27 mouse cellular contexts compared by ENCODE assay signal in genomic region chr2:170144343-170144742, GRCm38 (mm10). TPM values are rescaled to one million over a fixed set of nuclear protein-coding genes. Genes with fewer than 3 reads are reported as not detected.
DNase-seq lines count a peak whose midpoint lies in the region; ATAC-seq and TF ChIP-seq lines count a peak whose summit lies in the region.
"Had no signal": no experiment of that assay in that cellular context is flagged by ENCODE, and none has a peak within 500 bp of the region (broad histone marks: within the 10 kb centered on the region; RNA-seq: fewer than 3 reads in every experiment).

No protein-coding gene starts in this region.

- H3K79me2 ChIP-seq in MEL (ENCODE audit: control insufficient read depth, insufficient read depth, low read length, poor library complexity), result peaks cover 52% of the 10 kb centered on the region

- H3K4me3 ChIP-seq in kidney, postnatal 0 days (replicated peaks; ENCODE audit: low read depth, low read length), result no peak overlapping the region
- no peak overlapping the region for H3K4me3 ChIP-seq in lung, embryonic 14.5 days (ENCODE audit: low read depth, low read length)
- H3K4me3 ChIP-seq in lung, adult 2 months (replicated peaks; ENCODE audit: extremely low read depth, low read depth, low read length), result no peak overlapping the region
- H3K4me3 ChIP-seq in MEL (ENCODE audit: control insufficient read depth in 1 of 2, insufficient read depth in 1 of 2, low read depth in 2 of 2, low read length in 2 of 2), result no peak overlapping the region
- H3K4me3 ChIP-seq in forebrain, embryonic 16.5 days (replicated peaks; ENCODE audit: low read length), result no peak overlapping the region
- H3K4me3 ChIP-seq: embryonic facial prominence, embryonic 12.5 days; embryonic facial prominence, embryonic 15.5 days; heart, embryonic 12.5 days; heart, embryonic 15.5 days had no signal

- no peak overlapping the region for H3K9ac ChIP-seq in kidney, postnatal 0 days (ENCODE audit: low read depth, low read length)
- H3K9ac ChIP-seq in lung, embryonic 14.5 days, result no peak overlapping the region
- no peak overlapping the region for H3K9ac ChIP-seq in MEL (ENCODE audit: control insufficient read depth, low read depth, low read length, poor library complexity, severe bottlenecking)
- H3K9ac ChIP-seq in forebrain, embryonic 16.5 days (replicated peaks; ENCODE audit: low read depth, low read length), result no peak overlapping the region
- H3K9ac ChIP-seq: embryonic facial prominence, embryonic 12.5 days; embryonic facial prominence, embryonic 15.5 days; heart, embryonic 12.5 days; heart, embryonic 15.5 days; hindbrain, embryonic 14.5 days had no signal

- H3K27ac ChIP-seq in kidney, postnatal 0 days, result no peak overlapping the region
- H3K27ac ChIP-seq in lung, embryonic 14.5 days (ENCODE audit: low read depth), result peak overlapping the region; percentile 30; the same call in 1 of the 2 replicates
- peak overlapping the region; percentile 36 for H3K27ac ChIP-seq in MEL (ENCODE audit: control insufficient read depth, low read depth, low read length)
- no peak overlapping the region for H3K27ac ChIP-seq in forebrain, embryonic 16.5 days (ENCODE audit: low read length)
- H3K27ac ChIP-seq: embryonic facial prominence, embryonic 12.5 days; embryonic facial prominence, embryonic 15.5 days; heart, embryonic 15.5 days; hindbrain, embryonic 14.5 days; hindbrain, postnatal 0 days had no signal

- H3K9me3 ChIP-seq in kidney, postnatal 0 days (replicated peaks; ENCODE audit: low read length), result no peaks in the 10 kb centered on the region
- no peaks in the 10 kb centered on the region for H3K9me3 ChIP-seq in lung, embryonic 14.5 days (ENCODE audit: low read depth, low read length)
- H3K9me3 ChIP-seq in MEL (replicated peaks; ENCODE audit: insufficient read depth, low read length), result no peaks in the 10 kb centered on the region
- H3K9me3 ChIP-seq in forebrain, embryonic 16.5 days (ENCODE audit: control insufficient read depth, low read length), result no peaks in the 10 kb centered on the region
- H3K9me3 ChIP-seq: embryonic facial prominence, embryonic 12.5 days; embryonic facial prominence, embryonic 15.5 days; heart, embryonic 12.5 days; heart, embryonic 15.5 days had no signal

- no peaks in the 10 kb centered on the region for H3K27me3 ChIP-seq in kidney, postnatal 0 days (ENCODE audit: insufficient read depth, low read length)
- no peaks in the 10 kb centered on the region for H3K27me3 ChIP-seq in lung, embryonic 14.5 days (ENCODE audit: insufficient read depth, low read length)
- no peaks in the 10 kb centered on the region for H3K27me3 ChIP-seq in MEL (ENCODE audit: control insufficient read depth in 1 of 2, insufficient read depth in 2 of 2, low read length in 2 of 2)
- no peaks in the 10 kb centered on the region for H3K27me3 ChIP-seq in forebrain, embryonic 16.5 days (replicated peaks; ENCODE audit: control insufficient read depth, insufficient read depth, low read length)
- H3K27me3 ChIP-seq: embryonic facial prominence, embryonic 12.5 days; embryonic facial prominence, embryonic 15.5 days; heart, embryonic 12.5 days; heart, embryonic 15.5 days; Patski had no signal

- WGBS in kidney, postnatal 0 days, result 78% methylated on average over 10 of the region's 10 CpGs
- WGBS in lung, embryonic 14.5 days, result 60% methylated on average over 10 of the region's 10 CpGs
- WGBS in lung, adult 2 months, result 79% methylated on average over 10 of the region's 10 CpGs
- WGBS in forebrain, embryonic 16.5 days, result 88% methylated on average over 10 of the region's 10 CpGs

- peak; percentile 30 for DNase-seq in kidney, postnatal 0 days (ENCODE audit: low spot score)
- no peak for DNase-seq in kidney, adult 11 months
- DNase-seq in lung, embryonic 14.5 days, result peak; percentile 31
- DNase-seq in lung, adult 2 months, result no peak
- peak; percentile 40 for DNase-seq in MEL (ENCODE audit: low read depth, low spot score)
- DNase-seq in MEL-GATA-1-ER (ENCODE audit: extremely low read depth, low read depth), result peak; percentile 27
- no peak for DNase-seq in left cerebral cortex, adult 18-20 months (ENCODE audit: low spot score in 2 of 2)
- DNase-seq: adrenal gland, postnatal 10 days; adrenal gland, postnatal 36 days; cerebellum, adult 18-20 months; cerebellum, adult 9-10 months; cerebellum, postnatal 14 days; gastrocnemius, postnatal 10 days; gastrocnemius, postnatal 36 days; heart, adult 11 months; heart, postnatal 10 days; heart, postnatal 4 days had no signal

- no peak for TF ChIP-seq POLR2A in lung, adult 2 months (IDR thresholded peaks at IDR 0.05; ENCODE audit: borderline replicate concordance, extremely low read depth, low read depth, low read length)
- TF ChIP-seq POLR2A in MEL (IDR thresholded peaks at IDR 0.05; ENCODE audit: control insufficient read depth in 1 of 2, insufficient read depth in 1 of 2, low read depth in 1 of 2, low read length in 2 of 2, poor library complexity in 1 of 2), result no peak

- ATAC-seq in kidney, postnatal 0 days (replicated peaks; ENCODE audit: low FRiP score, low read depth), result no peak
- peak; percentile 10; the same call in 1 of the 2 replicates for ATAC-seq in lung, embryonic 14.5 days (ENCODE audit: insufficient read depth)
- no peak for ATAC-seq in forebrain, embryonic 16.5 days
- ATAC-seq: CD4-positive, CD25-positive, alpha-beta regulatory T cell, adult 4 months; forebrain, embryonic 14.5 days; hindbrain, postnatal 0 days; Patski had no signal

- H3K4me2 ChIP-seq in kidney, postnatal 0 days (ENCODE audit: low read length), result no peak overlapping the region
- H3K4me2 ChIP-seq in lung, embryonic 14.5 days, result no peak overlapping the region
- no peak overlapping the region for H3K4me2 ChIP-seq in forebrain, embryonic 16.5 days (ENCODE audit: low read length)
- H3K4me2 ChIP-seq: embryonic facial prominence, embryonic 12.5 days; embryonic facial prominence, embryonic 15.5 days; heart, embryonic 12.5 days; heart, embryonic 15.5 days; hindbrain, embryonic 14.5 days had no signal

- peak in 1 of 2 experiments; percentile 47; a peak in 1 of 4 replicates for TF ChIP-seq EP300 in MEL (IDR thresholded peaks at IDR 0.05; ENCODE audit: low read depth in 1 of 2, low read length in 2 of 2)

- no peak for TF ChIP-seq CTCF in kidney, postnatal 0 days (IDR thresholded peaks at IDR 0.05; ENCODE audit: low read depth)
- no peak for TF ChIP-seq CTCF in lung, embryonic 14.5 days (IDR thresholded peaks at IDR 0.05; ENCODE audit: low read depth)
- no peak for TF ChIP-seq CTCF in lung, adult 2 months (IDR thresholded peaks at IDR 0.05; ENCODE audit: insufficient read depth, low read length)
- no peak for TF ChIP-seq CTCF in MEL (IDR thresholded peaks at IDR 0.05 in 2 of 3, conservative IDR thresholded peaks at IDR 0.05 in 1 of 3; ENCODE audit: control insufficient read depth in 1 of 3, insufficient read depth in 1 of 3, low read depth in 2 of 3, low read length in 3 of 3, poor library complexity in 1 of 3, severe bottlenecking in 1 of 3)

- no peaks in the 10 kb centered on the region for H3K4me1 ChIP-seq in kidney, postnatal 0 days (replicated peaks; ENCODE audit: insufficient read depth, low read length)
- peaks cover 17% of the 10 kb centered on the region; the same call in 1 of the 2 replicates for H3K4me1 ChIP-seq in lung, embryonic 14.5 days (ENCODE audit: insufficient read depth)
- H3K4me1 ChIP-seq in lung, adult 2 months (ENCODE audit: control insufficient read depth, insufficient read depth, low read length), result peaks cover 10% of the 10 kb centered on the region
- H3K4me1 ChIP-seq in MEL (ENCODE audit: control insufficient read depth in 1 of 2, insufficient read depth in 2 of 2, low read length in 2 of 2), result peaks cover 22 to 25% of the 10 kb centered on the region in 2 experiments
- no peaks in the 10 kb centered on the region for H3K4me1 ChIP-seq in forebrain, embryonic 16.5 days (replicated peaks; ENCODE audit: control insufficient read depth, insufficient read depth, low read length)

- no peaks in the 10 kb centered on the region for H3K36me3 ChIP-seq in kidney, postnatal 0 days (ENCODE audit: insufficient read depth, low read length)
- no peaks in the 10 kb centered on the region for H3K36me3 ChIP-seq in lung, embryonic 14.5 days (ENCODE audit: insufficient read depth)
- peaks cover 10 to 35% of the 10 kb centered on the region in 2 experiments for H3K36me3 ChIP-seq in MEL (ENCODE audit: control insufficient read depth in 1 of 2, insufficient read depth in 2 of 2, low read length in 2 of 2)
- no peaks in the 10 kb centered on the region for H3K36me3 ChIP-seq in forebrain, embryonic 16.5 days (ENCODE audit: control insufficient read depth, insufficient read depth)
- H3K36me3 ChIP-seq: embryonic facial prominence, embryonic 12.5 days; embryonic facial prominence, embryonic 15.5 days; heart, embryonic 12.5 days; heart, embryonic 15.5 days had no signal

- TF ChIP-seq RAD21 in MEL (IDR thresholded peaks at IDR 0.05; ENCODE audit: low read depth, low read length), result no peak

TF ChIP-seq in MEL, 35 proteins besides CTCF, POLR2A, EP300 and RAD21 (continues in another document):
- TF ChIP-seq MAFK (IDR thresholded peaks at IDR 0.05; ENCODE audit: borderline replicate concordance, low read depth, low read length), result no peak
- peak; percentile 69 for TF ChIP-seq USF1 (IDR thresholded peaks at IDR 0.05; ENCODE audit: low read depth, low read length)
- TF ChIP-seq ZC3H11A (IDR thresholded peaks at IDR 0.05; ENCODE audit: low read depth, low read length), result no peak
- TF ChIP-seq KAT2A (conservative IDR thresholded peaks at IDR 0.05; ENCODE audit: low read depth, low read length), result no peak
- TF ChIP-seq TAL1 (IDR thresholded peaks at IDR 0.05; ENCODE audit: low read length), result no peak
- no peak for TF ChIP-seq NELFE (IDR thresholded peaks at IDR 0.05; ENCODE audit: low read depth, low read length)
- TF ChIP-seq POLR2AphosphoS5 (IDR thresholded peaks at IDR 0.05; ENCODE audit: borderline replicate concordance, low read depth, low read length), result no peak
- TF ChIP-seq MAX (IDR thresholded peaks at IDR 0.05; ENCODE audit: low read length), result 0 out of 2 replicates have a peak, but pooled peaks have one; percentile 14
- TF ChIP-seq TBP (IDR thresholded peaks at IDR 0.05; ENCODE audit: low read depth, low read length), result no peak
- no peak for TF ChIP-seq JUND (IDR thresholded peaks at IDR 0.05; ENCODE audit: low read depth, low read length)
- TF ChIP-seq POLR2AphosphoS2 (IDR thresholded peaks at IDR 0.05; ENCODE audit: low read length), result no peak
- peak; percentile 36; the same call in 1 of the 2 replicates for TF ChIP-seq MXI1 (IDR thresholded peaks at IDR 0.05; ENCODE audit: low read depth, low read length)

RNA-seq across cellular contexts. Expression of gene Zfp217, which starts 3.6 kb away (rescaled TPM):
- polyA plus RNA-seq in kidney, postnatal 0 days (2015; fragmentation: Nextera tagmentation; extraction: Ambion mirVana), result 3.7 and 4.0 TPM in 2 replicates
- 4.9 and 6.0 TPM in 2 replicates for polyA plus RNA-seq in lung, embryonic 14.5 days (2014; fragmentation: Nextera tagmentation; extraction: Ambion mirVana)
- 13.7 and 19.8 TPM in 2 replicates for polyA plus RNA-seq in lung, adult 2 months (2012; rRNA removed)
- 21.7 and 29.3 TPM in 2 replicates for total RNA-seq in MEL (2012; rRNA removed)
- 10 to 100 TPM; 25.5 to 34.9 TPM for polyA plus RNA-seq in MEL (2012; ENCODE audit: insufficient read depth in 1 of 2, insufficient read length in 2 of 2, low read depth in 1 of 2, low replicate concordance in 2 of 2, missing spikeins in 1 of 2)
- 1 to 10 TPM; 2.8 to 3.0 TPM for total RNA-seq in left cerebral cortex, adult 18-20 months (2021)
- polyA plus RNA-seq in forebrain, embryonic 16.5 days (2015; fragmentation: Nextera tagmentation; extraction: Ambion mirVana), result 1.4 and 1.5 TPM in 2 replicates

Comparison
In these comparisons a context has a peak if more than half of its experiments do, and no peak if none do; other contexts are left out.
1. DNase-seq: peak in kidney, postnatal 0 days (single experiment), lung, embryonic 14.5 days (single experiment), MEL (single experiment) and MEL-GATA-1-ER (single experiment); none in kidney, adult 11 months (single experiment), lung, adult 2 months (single experiment) and left cerebral cortex, adult 18-20 months (0 of 2).
2. H3K27ac ChIP-seq: peak in lung, embryonic 14.5 days (single experiment) and MEL (single experiment); none in kidney, postnatal 0 days (single experiment) and forebrain, embryonic 16.5 days (single experiment).